Mouse (Mus musculus) heart, embryonic 14.5 days (tissue): Measurements from ENCODE around the gene Sumo2. TPM values are rescaled to one million over a fixed set of nuclear protein-coding genes. Genes with fewer than 3 reads are reported as not detected.

Experiments
- polyA plus RNA-seq: library from polyadenylated mRNA; unstranded; fragments of >200 nt; fragmentation: Nextera tagmentation; extraction: Ambion mirVana; gene quantifications from 2 replicates; pipeline ENCODE4 v1.2.1, GENCODE M21; 2014

The Sumo2 gene
- polyA plus RNA-seq, 1 experiment from 2014 or later = 636 TPM

Other genes with a start within 250 kb of the Sumo2 start
- 0.94 and 1.2 TPM in 2 replicates for gene Fads6, start 238.6 kb downstream of the Sumo2 start, polyA plus RNA-seq
- gene Otop2, start 229.1 kb downstream of the Sumo2 start, polyA plus RNA-seq = not detected in 2 replicates
- 0.05 TPM in 1 of 2 replicates, not detected in the other for gene Ush1g, start 214.2 kb downstream of the Sumo2 start, polyA plus RNA-seq
- gene Otop3, start 201.5 kb downstream of the Sumo2 start, polyA plus RNA-seq = not detected in 2 replicates
- 7.4 and 7.8 TPM in 2 replicates for gene Hid1, start 168.5 kb downstream of the Sumo2 start, polyA plus RNA-seq
- gene Cdr2l, start 154.4 kb downstream of the Sumo2 start, polyA plus RNA-seq = 10.3 and 10.5 TPM in 2 replicates
- gene Mrpl58, start 132.5 kb downstream of the Sumo2 start, polyA plus RNA-seq = 191 and 195 TPM in 2 replicates
- gene Atp5h, start 116.3 kb downstream of the Sumo2 start, polyA plus RNA-seq = 2,259 and 2,271 TPM in 2 replicates
- gene Kctd2, start 116.1 kb downstream of the Sumo2 start, polyA plus RNA-seq = 19.3 and 23.5 TPM in 2 replicates
- gene Trim80, start 95.7 kb downstream of the Sumo2 start, polyA plus RNA-seq = 0.14 TPM in 1 of 2 replicates, not detected in the other
- gene Slc16a5, start 73.8 kb downstream of the Sumo2 start, polyA plus RNA-seq = 0.08 and 0.26 TPM in 2 replicates
- 5.5 and 7.5 TPM in 2 replicates for gene Armc7, start 60.6 kb downstream of the Sumo2 start, polyA plus RNA-seq
- gene Nt5c, start 44.4 kb downstream of the Sumo2 start, polyA plus RNA-seq = 54.5 and 56.2 TPM in 2 replicates
- 511 and 538 TPM in 2 replicates for gene Jpt1, start 21.9 kb downstream of the Sumo2 start, polyA plus RNA-seq
- gene Nup85, start 28.2 kb upstream of the Sumo2 start, polyA plus RNA-seq = 85.2 and 89.3 TPM in 2 replicates
- gene Mrps7, start 67.6 kb upstream of the Sumo2 start, polyA plus RNA-seq = 79.9 and 87.4 TPM in 2 replicates
- gene Gga3, start 67.8 kb upstream of the Sumo2 start, polyA plus RNA-seq = 16.1 and 17.2 TPM in 2 replicates
- gene Mif4gd, start 76.7 kb upstream of the Sumo2 start, polyA plus RNA-seq = 31.7 and 32.3 TPM in 2 replicates
- 42.8 and 46.0 TPM in 2 replicates for gene Slc25a19, start 92.0 kb upstream of the Sumo2 start, polyA plus RNA-seq
- 59.4 and 63.9 TPM in 2 replicates for gene Grb2, start 172.3 kb upstream of the Sumo2 start, polyA plus RNA-seq
- gene Tmem94, start 229.2 kb upstream of the Sumo2 start, polyA plus RNA-seq = 27.1 and 28.7 TPM in 2 replicates